Mouse (Mus musculus) liver, embryonic 15.5 days (tissue): Measurements from ENCODE around the gene Mc3r. TPM values are rescaled to one million over a fixed set of nuclear protein-coding genes. Genes with fewer than 3 reads are reported as not detected.

ENCODE experiments used
- ATAC-seq: fragments of 200-750 bp; cut with Nextera tagmentation; 2 replicates; pipeline ENCODE4 v1.8.0; 2017; ENCODE audit warnings: moderate number of reproducible peaks, mild to moderate bottlenecking, moderate library complexity; ENCODE audit not compliant: insufficient read depth
- H3K27ac ChIP-seq: fragments of 300-500 bp; sonication (generic); replicated peaks from 2 replicates; pipeline ENCODE4 v1.5.1; 2015; ENCODE audit warnings: mild to moderate bottlenecking, inconsistent platforms
- H3K27me3 ChIP-seq: fragments of 300-500 bp; sonication (generic); 2 replicates; pipeline ENCODE4 v1.6.1; 2015; ENCODE audit warnings: mild to moderate bottlenecking, inconsistent platforms
- H3K36me3 ChIP-seq: fragments of 300-500 bp; sonication (generic); replicated peaks from 2 replicates; pipeline ENCODE4 v1.6.1; 2015; ENCODE audit warnings: moderate library complexity, mild to moderate bottlenecking, inconsistent platforms
- H3K4me1 ChIP-seq: fragments of 300-500 bp; sonication (generic); replicated peaks from 2 replicates; pipeline ENCODE4 v1.6.1; 2015; ENCODE audit warnings: inconsistent platforms
- H3K4me2 ChIP-seq: fragments of 300-500 bp; sonication (generic); 2 replicates; pipeline ENCODE4 v1.6.1; 2015; ENCODE audit warnings: moderate library complexity, mild to moderate bottlenecking, inconsistent platforms
- H3K4me3 ChIP-seq: fragments of 300-500 bp; sonication (generic); replicated peaks from 2 replicates; pipeline ENCODE4 v1.5.1; 2015; ENCODE audit warnings: mild to moderate bottlenecking, inconsistent platforms
- H3K9ac ChIP-seq: fragments of 300-500 bp; sonication (generic); 2 replicates; pipeline ENCODE4 v1.6.1; 2015; ENCODE audit warnings: moderate library complexity, mild to moderate bottlenecking, inconsistent platforms
- H3K9me3 ChIP-seq: fragments of 300-500 bp; sonication (generic); replicated peaks from 2 replicates; pipeline ENCODE4 v1.6.1; 2016; ENCODE audit warnings: inconsistent platforms
- WGBS: fragments of 180-500 bp; shearing (Covaris S2); methylation state at CpG from one replicate; pipeline ENCODE4 v1.1.7; 2015; ENCODE audit warnings: mixed read lengths; ENCODE audit not compliant: insufficient replicate concordance; 5-methylcytosine and 5-hydroxymethylcytosine counted together
- polyA plus RNA-seq: library from polyadenylated mRNA; unstranded; fragments of >200 nt; fragmentation: Nextera tagmentation; extraction: Ambion mirVana; gene quantifications from 2 replicates; pipeline ENCODE4 v1.2.1, GENCODE M21; 2015

Mc3r gene
- polyA plus RNA-seq, 1 experiment from 2014 or later: 0.06 TPM

DNA sequence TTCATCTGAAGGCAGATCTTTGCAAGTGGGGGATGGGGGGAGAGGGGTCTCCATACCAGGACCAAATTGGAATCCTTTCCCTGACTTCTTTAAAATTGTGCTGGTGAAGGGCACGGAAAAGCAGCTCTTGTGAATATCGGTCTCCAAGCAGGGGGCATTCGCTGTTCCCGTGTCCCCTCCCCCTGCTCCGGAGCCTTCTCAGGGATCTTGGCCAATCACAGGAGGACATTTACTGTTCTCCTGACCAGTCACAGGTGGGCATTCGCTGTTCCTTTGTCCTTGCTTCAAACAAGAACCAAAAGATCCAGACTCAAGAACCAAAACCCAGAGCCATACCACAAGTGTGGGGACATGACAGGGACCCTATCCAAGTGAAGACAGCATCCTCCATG, 25.9 kb upstream of the Mc3r start:
- 28% methylated on average over 6 of the region's 6 CpGs for WGBS
- peaks cover 19% of the 10 kb centered on the region; the same call in 1 of the 2 replicates for H3K27me3 ChIP-seq
- H3K4me1 ChIP-seq: no peaks in the 10 kb centered on the region

DNA sequence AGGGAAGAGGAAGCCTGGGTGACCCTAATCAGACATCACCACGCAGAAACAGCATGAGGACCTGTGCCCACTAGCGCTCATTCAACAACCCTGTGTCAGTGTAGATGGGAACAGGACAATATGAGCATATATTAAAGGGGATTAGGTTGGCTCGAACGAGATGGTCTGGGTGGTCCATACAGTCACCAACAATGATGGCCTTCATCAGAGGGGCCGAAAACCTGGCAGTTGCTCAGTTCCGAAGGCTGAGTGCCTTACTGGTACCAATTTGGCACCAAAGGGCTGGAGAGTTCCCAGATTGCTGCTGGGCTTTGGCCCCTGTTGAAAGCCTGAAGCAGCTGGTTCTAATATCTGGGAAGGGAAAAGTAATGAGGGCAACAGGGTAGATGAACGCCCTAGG, 25.4 kb upstream of the Mc3r start:
- H3K9ac ChIP-seq: no peak overlapping the region
- no peak for ATAC-seq
- 60% methylated on average over 7 of the region's 7 CpGs for WGBS
- H3K36me3 ChIP-seq: no peaks in the 10 kb centered on the region
- H3K27me3 ChIP-seq: peaks cover 19% of the 10 kb centered on the region; the same call in 1 of the 2 replicates
- no peak overlapping the region for H3K27ac ChIP-seq
- no peaks in the 10 kb centered on the region for H3K4me1 ChIP-seq
- no peak overlapping the region for H3K4me2 ChIP-seq
- H3K9me3 ChIP-seq: no peaks in the 10 kb centered on the region
- H3K4me3 ChIP-seq: no peak overlapping the region

More for the DNA sequence above, 25.9 kb upstream of the Mc3r start:
- ATAC-seq: no peak
- H3K9ac ChIP-seq: no peak overlapping the region
- no peak overlapping the region for H3K4me3 ChIP-seq
- no peak overlapping the region for H3K4me2 ChIP-seq
- no peaks in the 10 kb centered on the region for H3K9me3 ChIP-seq
- no peak overlapping the region for H3K27ac ChIP-seq
- no peaks in the 10 kb centered on the region for H3K36me3 ChIP-seq

DNA sequence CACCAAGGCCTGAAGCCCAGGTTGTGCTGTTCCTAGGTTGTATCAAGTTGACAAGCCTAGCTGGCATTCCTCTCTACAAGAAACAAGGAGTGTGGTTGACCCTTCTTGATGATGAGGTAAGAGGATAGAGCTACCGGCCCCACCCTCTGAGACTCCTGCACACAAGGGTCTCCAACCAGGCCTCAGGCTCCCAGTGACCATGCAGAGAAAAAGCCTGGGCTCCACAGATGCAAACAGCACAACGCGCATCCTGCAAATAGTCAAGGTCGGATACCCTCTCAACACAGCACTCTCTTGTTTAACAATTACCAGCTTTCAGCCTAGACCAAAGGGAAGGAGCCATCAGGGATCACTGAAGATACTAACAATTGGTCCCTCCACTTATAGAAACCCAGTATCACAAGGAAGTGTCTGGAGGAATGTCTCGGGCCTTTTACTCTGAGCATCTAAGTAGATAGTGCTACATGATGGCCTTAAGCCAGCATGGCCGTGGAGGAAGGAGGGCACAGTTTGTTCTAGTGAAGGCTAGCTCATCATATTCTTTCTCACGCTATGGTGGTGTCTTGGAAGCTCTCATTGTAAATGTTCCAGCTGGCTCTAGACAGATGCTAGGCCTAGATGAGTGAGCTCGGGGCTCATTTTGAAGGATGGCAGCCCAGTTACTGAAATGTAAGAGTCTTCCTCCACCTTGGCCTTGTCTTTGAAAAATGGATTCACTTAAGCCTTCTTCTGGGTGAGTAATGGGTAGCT, 24.7 kb upstream of the Mc3r start:
- no peak overlapping the region for H3K4me2 ChIP-seq
- WGBS: 64% methylated on average over 8 of the region's 8 CpGs
- no peak for ATAC-seq
- H3K27ac ChIP-seq: no peak overlapping the region
- H3K4me3 ChIP-seq: no peak overlapping the region
- no peaks in the 10 kb centered on the region for H3K36me3 ChIP-seq
- no peaks in the 10 kb centered on the region for H3K4me1 ChIP-seq
- H3K9me3 ChIP-seq: no peaks in the 10 kb centered on the region
- peaks cover 19% of the 10 kb centered on the region; the same call in 1 of the 2 replicates for H3K27me3 ChIP-seq
- H3K9ac ChIP-seq: no peak overlapping the region

- Histone ChIP-seq H3K4me2 (no peak overlapping the region), H3K36me3 (no peaks in the 10 kb centered on the region), H3K9me3 (no peaks in the 10 kb centered on the region), H3K4me3 (no peak overlapping the region), H3K27ac (no peak overlapping the region), H3K9ac (no peak overlapping the region), H3K4me1 (no peaks in the 10 kb centered on the region), H3K27me3 (peaks cover 16% of the 10 kb centered on the region; the same call in 1 of the 2 replicates)
- no peak for ATAC-seq
- 33% methylated on average over 7 of the region's 7 CpGs for WGBS
Measured at GRCm38 (mm10) chr2:172226945-172227344, 21.3 kb upstream of the Mc3r start.

DNA sequence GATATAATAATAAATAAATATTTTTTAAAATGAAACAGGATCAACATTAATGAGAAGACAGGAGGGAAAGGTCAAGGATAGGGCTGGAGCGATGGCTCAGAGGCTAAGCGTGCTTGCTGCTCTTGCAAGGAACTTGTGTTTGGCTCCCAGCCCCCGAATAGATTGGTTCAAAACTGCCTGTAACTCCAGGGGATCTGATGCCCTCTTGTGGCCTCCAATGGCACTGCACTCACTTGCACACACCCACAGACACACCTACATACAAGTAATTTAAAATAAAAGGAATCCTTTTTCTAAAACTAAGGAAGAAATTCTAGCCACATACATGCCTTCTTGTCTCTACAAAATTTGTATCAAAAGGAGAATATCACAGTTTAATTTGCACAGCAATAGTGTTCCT, 20.5 kb upstream of the Mc3r start:
- Histone ChIP-seq H3K9me3 (no peaks in the 10 kb centered on the region), H3K27ac (no peak overlapping the region), H3K4me2 (no peak overlapping the region), H3K27me3 (peaks cover 8% of the 10 kb centered on the region; the same call in 1 of the 2 replicates), H3K4me1 (no peaks in the 10 kb centered on the region), H3K4me3 (no peak overlapping the region), H3K36me3 (no peaks in the 10 kb centered on the region), H3K9ac (no peak overlapping the region)
- 84% methylated on average over 3 of the region's 3 CpGs for WGBS
- ATAC-seq: no peak

- H3K27me3 ChIP-seq: peaks cover 3% of the 10 kb centered on the region; the same call in 1 of the 2 replicates
- no peak overlapping the region for H3K4me3 ChIP-seq
- no peak for ATAC-seq
- 22% methylated on average over 3 of the region's 3 CpGs for WGBS
- H3K9me3 ChIP-seq: no peaks in the 10 kb centered on the region
- no peaks in the 10 kb centered on the region for H3K36me3 ChIP-seq
- no peak overlapping the region for H3K27ac ChIP-seq
- no peaks in the 10 kb centered on the region for H3K4me1 ChIP-seq
- H3K4me2 ChIP-seq: no peak overlapping the region
- H3K9ac ChIP-seq: no peak overlapping the region
Measured at GRCm38 (mm10) chr2:172229190-172229589, 19.1 kb upstream of the Mc3r start.

GRCm38 (mm10) chr2:172230126-172230525, 18.2 kb upstream of the Mc3r start:
- Histone ChIP-seq H3K9ac (no peak overlapping the region), H3K36me3 (no peaks in the 10 kb centered on the region), H3K27me3 (peaks cover 3% of the 10 kb centered on the region; the same call in 1 of the 2 replicates), H3K4me2 (no peak overlapping the region), H3K9me3 (no peaks in the 10 kb centered on the region), H3K4me1 (no peaks in the 10 kb centered on the region), H3K27ac (no peak overlapping the region), H3K4me3 (no peak overlapping the region)
- 42% methylated on average over 4 of the region's 4 CpGs for WGBS
- no peak for ATAC-seq

- no peaks in the 10 kb centered on the region for H3K4me1 ChIP-seq
- no peak overlapping the region for H3K27ac ChIP-seq
- no peaks in the 10 kb centered on the region for H3K36me3 ChIP-seq
- H3K9ac ChIP-seq: no peak overlapping the region
- no peak overlapping the region for H3K4me3 ChIP-seq
- no peak overlapping the region for H3K4me2 ChIP-seq
- H3K27me3 ChIP-seq: no peaks in the 10 kb centered on the region
- 68% methylated on average over 5 of the region's 5 CpGs for WGBS
- no peaks in the 10 kb centered on the region for H3K9me3 ChIP-seq
- no peak for ATAC-seq
Measured at GRCm38 (mm10) chr2:172238220-172238619, 10.1 kb upstream of the Mc3r start.

- H3K9me3 ChIP-seq: no peaks in the 10 kb centered on the region
- ATAC-seq: no peak
- peaks cover 13% of the 10 kb centered on the region for H3K27me3 ChIP-seq
- 15% methylated on average over 5 of the region's 5 CpGs for WGBS
- H3K9ac ChIP-seq: no peak overlapping the region
- no peaks in the 10 kb centered on the region for H3K4me1 ChIP-seq
- no peaks in the 10 kb centered on the region for H3K36me3 ChIP-seq
- no peak overlapping the region for H3K4me2 ChIP-seq
- no peak overlapping the region for H3K4me3 ChIP-seq
- H3K27ac ChIP-seq: no peak overlapping the region
Measured at GRCm38 (mm10) chr2:172241031-172241430, 7.3 kb upstream of the Mc3r start.

DNA sequence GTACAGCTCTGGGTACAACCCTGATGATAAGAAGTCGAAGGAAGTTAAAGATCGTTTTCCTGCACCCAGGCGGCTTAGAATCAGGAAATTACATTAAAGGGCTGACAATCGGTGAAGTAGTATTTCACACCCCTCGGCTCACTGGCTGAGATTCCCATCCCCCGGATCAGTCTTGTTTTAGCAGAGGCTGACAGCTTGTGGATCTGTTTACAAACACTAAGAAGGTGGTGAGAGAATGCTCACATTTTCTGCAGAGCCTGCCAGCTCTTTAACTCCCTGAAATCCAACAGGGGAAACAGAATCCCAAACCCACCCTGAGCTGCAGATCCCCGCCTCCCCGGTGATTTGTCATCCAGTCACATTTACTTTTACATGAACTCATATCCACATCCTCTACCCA, 2.8 kb upstream of the Mc3r start:
- Histone ChIP-seq H3K9ac (no peak overlapping the region), H3K4me1 (no peaks in the 10 kb centered on the region), H3K27me3 (peaks cover 56% of the 10 kb centered on the region), H3K4me2 (no peak overlapping the region), H3K27ac (no peak overlapping the region), H3K4me3 (no peak overlapping the region), H3K36me3 (no peaks in the 10 kb centered on the region), H3K9me3 (no peaks in the 10 kb centered on the region)
- WGBS: 19% methylated on average over 8 of the region's 8 CpGs
- ATAC-seq: no peak

GRCm38 (mm10) chr2:172249336-172249735, 1.0 kb downstream of the Mc3r start:
- no peak overlapping the region for H3K4me3 ChIP-seq
- no peaks in the 10 kb centered on the region for H3K9me3 ChIP-seq
- no peak for ATAC-seq
- no peak overlapping the region for H3K27ac ChIP-seq
- 61% methylated on average over 14 of the region's 14 CpGs for WGBS
- no peak overlapping the region for H3K4me2 ChIP-seq
- H3K27me3 ChIP-seq: peaks cover 82% of the 10 kb centered on the region
- H3K9ac ChIP-seq: no peak overlapping the region
- no peaks in the 10 kb centered on the region for H3K36me3 ChIP-seq
- H3K4me1 ChIP-seq: peaks cover 6% of the 10 kb centered on the region; the same call in 1 of the 2 replicates
